Mouse (Mus musculus) kidney, embryonic 15.5 days (tissue): ENCODE data around the gene Snap47. TPM values are rescaled to one million over a fixed set of nuclear protein-coding genes. Genes with fewer than 3 reads are reported as not detected.

Experiments used
- ATAC-seq: fragments of 200-750 bp; cut with Nextera tagmentation; replicated peaks from 2 replicates; pipeline ENCODE4 v1.8.0; 2017; ENCODE audit warnings: moderate TSS enrichment; ENCODE audit not compliant: low FRiP score
- H3K27ac ChIP-seq: fragments of 300-500 bp; sonication (generic); 2 replicates; pipeline ENCODE4 v1.5.1; 2015; ENCODE audit warnings: mild to moderate bottlenecking, inconsistent platforms
- H3K27me3 ChIP-seq: fragments of 300-500 bp; sonication (generic); 2 replicates; pipeline ENCODE4 v1.6.1; 2015; ENCODE audit warnings: inconsistent platforms
- H3K36me3 ChIP-seq: fragments of 300-500 bp; sonication (generic); 2 replicates; pipeline ENCODE4 v1.6.1; 2015; ENCODE audit warnings: inconsistent platforms
- H3K4me1 ChIP-seq: fragments of 300-500 bp; sonication (generic); 2 replicates; pipeline ENCODE4 v1.6.1; 2015; ENCODE audit warnings: inconsistent platforms
- H3K4me2 ChIP-seq: fragments of 300-500 bp; sonication (generic); 2 replicates; pipeline ENCODE4 v1.6.1; 2015; ENCODE audit warnings: moderate library complexity, mild to moderate bottlenecking, inconsistent platforms
- H3K4me3 ChIP-seq: fragments of 300-500 bp; sonication (generic); replicated peaks from 2 replicates; pipeline ENCODE4 v1.5.1; 2015; ENCODE audit warnings: mild to moderate bottlenecking, inconsistent platforms
- H3K9ac ChIP-seq: fragments of 300-500 bp; sonication (generic); 2 replicates; pipeline ENCODE4 v1.6.1; 2015; ENCODE audit warnings: mild to moderate bottlenecking, inconsistent platforms
- H3K9me3 ChIP-seq: fragments of 300-500 bp; sonication (generic); replicated peaks from 2 replicates; pipeline ENCODE4 v1.6.1; 2016; ENCODE audit warnings: inconsistent platforms
- WGBS: fragments of 180-500 bp; shearing (Covaris S2); methylation state at CpG from one replicate; pipeline ENCODE4 v1.1.7; 2015; ENCODE audit warnings: mixed read lengths; 5-methylcytosine and 5-hydroxymethylcytosine counted together
- polyA plus RNA-seq: library from polyadenylated mRNA; unstranded; fragments of >200 nt; fragmentation: Nextera tagmentation; extraction: Ambion mirVana; gene quantifications from 2 replicates; pipeline ENCODE4 v1.2.1, GENCODE M21; 2015

The Snap47 gene
- 111 and 112 TPM in 2 replicates for polyA plus RNA-seq

DNA sequence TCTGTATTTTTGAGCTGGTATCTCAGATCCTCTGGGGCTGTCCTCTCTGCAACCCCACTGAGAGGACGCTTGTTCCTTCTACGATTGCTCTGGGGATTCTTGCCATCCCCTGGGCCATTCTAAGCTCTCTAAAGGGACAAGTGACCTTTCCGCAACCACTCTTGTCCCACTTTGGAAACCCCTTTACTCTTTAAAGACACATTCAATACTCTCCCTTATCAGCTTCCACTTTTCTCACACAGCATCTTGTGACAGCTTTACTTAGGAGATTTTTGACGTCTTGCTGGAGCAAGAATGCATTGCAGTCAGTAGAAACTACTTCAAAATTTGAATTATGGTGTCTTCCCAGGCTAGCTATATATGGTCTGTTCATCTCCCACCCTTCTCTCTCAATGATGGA, at the start of gene Snap47:
Gene Snap47, minus strand, starts transcription at position 101 of the 400 bp plus-strand sequence.
- no peaks in the 10 kb centered on the region for H3K27me3 ChIP-seq
- H3K4me3 ChIP-seq: peak within 1 kb of the TSS; percentile 59
- H3K27ac ChIP-seq: peak within 1 kb of the TSS; percentile 89
- peak within 1 kb of the TSS; percentile 78 for H3K9ac ChIP-seq
- H3K36me3 ChIP-seq: peaks cover 46% of the 10 kb centered on the region
- no peaks in the 10 kb centered on the region for H3K9me3 ChIP-seq
- H3K4me1 ChIP-seq: peaks cover 25% of the 10 kb centered on the region
- peak within 1 kb of the TSS; percentile 82 for H3K4me2 ChIP-seq
- WGBS: 90% methylated on average over 4 of the region's 4 CpGs
- ATAC-seq: no peak

DNA sequence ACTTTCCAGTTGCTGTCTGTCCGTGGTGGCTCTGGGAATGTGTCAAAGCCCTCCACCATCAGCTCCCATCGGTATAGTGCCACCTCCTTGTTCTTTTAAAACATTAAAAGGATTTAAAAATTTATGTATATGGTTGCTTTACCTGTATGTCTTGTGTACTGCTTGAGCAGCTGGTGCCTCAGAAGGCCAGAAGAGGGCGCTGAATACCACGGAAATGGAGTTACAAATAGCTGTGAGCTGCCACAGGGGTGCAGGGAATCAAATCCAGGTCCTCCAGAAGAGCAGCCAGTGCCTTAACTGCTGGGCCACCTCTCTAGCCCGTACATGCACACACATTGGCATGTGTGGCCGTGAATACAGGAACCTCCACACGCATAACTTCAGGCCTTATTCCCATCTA, 46.8 kb upstream of the Snap47 start:
- Histone ChIP-seq H3K9me3 (no peaks in the 10 kb centered on the region), H3K36me3 (peaks cover 100% of the 10 kb centered on the region), H3K27ac (no peak overlapping the region), H3K4me3 (no peak overlapping the region), H3K4me2 (no peak overlapping the region), H3K9ac (no peak overlapping the region), H3K4me1 (no peaks in the 10 kb centered on the region), H3K27me3 (no peaks in the 10 kb centered on the region)
- 93% methylated on average over 7 of the region's 7 CpGs for WGBS
- ATAC-seq: no peak

DNA sequence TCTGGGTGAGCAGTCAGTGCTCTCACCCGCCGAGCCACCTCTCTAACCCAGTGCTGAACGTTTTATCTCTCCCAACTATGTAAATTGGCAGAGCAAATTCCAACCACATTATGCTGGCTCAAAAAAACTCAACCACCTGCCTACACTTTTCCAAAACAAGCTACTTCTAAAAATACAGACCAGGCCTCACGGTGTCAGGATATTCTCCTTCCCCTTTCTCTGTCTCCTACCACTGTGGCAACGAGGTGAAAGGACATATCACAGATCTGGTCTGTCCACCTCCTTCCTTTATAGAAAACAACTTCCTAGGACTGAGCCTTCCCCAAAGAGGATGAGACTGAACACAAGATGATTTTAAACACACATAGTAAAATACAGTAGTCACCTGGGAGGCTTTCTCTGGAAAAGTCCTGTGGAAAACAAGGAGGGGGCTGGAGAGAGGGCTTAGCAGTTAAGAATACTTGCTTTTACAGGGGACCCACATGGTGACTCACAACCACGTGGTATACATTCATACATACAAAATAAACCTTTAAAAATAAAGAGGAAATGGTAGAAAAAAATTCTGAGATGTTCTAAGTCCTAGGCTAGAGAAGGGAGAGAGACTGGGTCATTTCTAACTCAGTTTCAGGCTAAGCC, 45.8 kb upstream of the Snap47 start:
- Histone ChIP-seq H3K9ac (no peak overlapping the region), H3K4me2 (no peak overlapping the region), H3K4me1 (no peaks in the 10 kb centered on the region), H3K4me3 (no peak overlapping the region), H3K9me3 (no peaks in the 10 kb centered on the region), H3K27me3 (no peaks in the 10 kb centered on the region), H3K27ac (no peak overlapping the region), H3K36me3 (peaks cover 100% of the 10 kb centered on the region)
- 85% methylated on average over 6 of the region's 6 CpGs for WGBS
- ATAC-seq: no peak

DNA sequence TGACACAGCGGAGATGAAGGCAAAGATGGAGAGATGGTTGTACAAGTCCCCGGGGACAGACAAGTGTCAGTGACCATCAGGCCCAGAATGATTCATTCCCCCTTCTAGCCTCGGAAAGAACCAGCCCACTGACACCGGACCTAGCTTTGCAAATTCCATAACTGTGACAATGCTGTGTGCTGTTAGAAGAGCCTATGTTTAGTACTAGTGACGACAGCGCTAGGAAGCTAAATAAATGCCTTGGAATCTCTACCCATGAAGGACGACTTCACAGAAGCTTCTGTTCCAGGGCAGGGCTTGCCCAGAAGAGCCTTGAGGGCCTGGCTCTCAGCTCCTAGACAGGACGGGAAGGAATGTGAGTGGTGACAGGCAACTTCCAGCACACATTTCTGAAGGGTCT, 35.2 kb upstream of the Snap47 start:
- H3K9me3 ChIP-seq: no peaks in the 10 kb centered on the region
- no peak overlapping the region for H3K4me3 ChIP-seq
- no peaks in the 10 kb centered on the region for H3K27me3 ChIP-seq
- no peak for ATAC-seq
- 81% methylated on average over 8 of the region's 8 CpGs for WGBS
- H3K4me2 ChIP-seq: no peak overlapping the region
- H3K9ac ChIP-seq: no peak overlapping the region
- H3K4me1 ChIP-seq: no peaks in the 10 kb centered on the region
- peaks cover 62% of the 10 kb centered on the region for H3K36me3 ChIP-seq
- no peak overlapping the region for H3K27ac ChIP-seq

DNA sequence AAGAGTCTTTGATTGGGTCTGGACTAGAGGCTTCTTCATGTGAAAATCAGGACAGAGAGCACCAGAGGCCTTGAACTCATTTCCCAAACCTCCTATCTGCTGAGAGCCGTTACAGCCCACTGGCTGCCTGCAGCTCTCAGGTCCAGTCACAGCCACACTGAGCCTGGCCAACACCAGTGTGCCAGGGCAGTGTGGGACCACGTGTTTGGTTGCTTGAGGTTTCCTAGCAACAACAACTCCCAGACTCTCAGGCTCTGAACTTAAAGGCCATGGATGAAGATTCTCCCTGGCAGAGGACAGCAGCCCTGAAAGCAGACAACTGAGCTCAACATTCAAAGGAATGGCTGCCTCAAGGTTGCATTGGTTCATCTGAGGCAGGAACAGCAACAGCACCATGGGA, 34.7 kb upstream of the Snap47 start:
- WGBS: 51% methylated on average over 2 of the region's 2 CpGs
- no peak overlapping the region for H3K4me3 ChIP-seq
- H3K36me3 ChIP-seq: peaks cover 56% of the 10 kb centered on the region
- H3K4me2 ChIP-seq: no peak overlapping the region
- no peaks in the 10 kb centered on the region for H3K4me1 ChIP-seq
- ATAC-seq: no peak
- no peak overlapping the region for H3K9ac ChIP-seq
- no peak overlapping the region for H3K27ac ChIP-seq
- no peaks in the 10 kb centered on the region for H3K27me3 ChIP-seq
- H3K9me3 ChIP-seq: no peaks in the 10 kb centered on the region

DNA sequence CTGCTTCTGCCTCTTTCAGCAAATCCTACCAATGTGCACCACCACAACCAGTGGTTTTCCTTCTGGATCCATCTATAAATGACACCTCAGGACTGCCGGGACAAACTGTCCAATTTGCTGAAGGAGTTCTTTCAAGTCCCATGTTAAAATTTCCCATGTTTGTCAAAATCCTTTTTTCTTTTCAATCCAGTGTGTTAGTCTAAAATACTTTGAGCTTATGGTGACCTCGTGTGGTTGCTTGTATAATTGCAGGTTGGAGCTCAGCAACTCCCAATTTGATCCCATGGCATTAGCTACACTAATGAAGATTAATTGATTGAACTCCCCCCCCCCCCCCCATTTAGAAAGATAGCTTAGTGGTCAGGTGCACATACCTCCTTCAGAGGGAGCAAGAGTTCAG, 32.2 kb upstream of the Snap47 start:
- no peak overlapping the region for H3K4me2 ChIP-seq
- H3K4me3 ChIP-seq: no peak overlapping the region
- no peaks in the 10 kb centered on the region for H3K27me3 ChIP-seq
- no peak overlapping the region for H3K27ac ChIP-seq
- no peaks in the 10 kb centered on the region for H3K9me3 ChIP-seq
- peaks cover 32% of the 10 kb centered on the region for H3K36me3 ChIP-seq
- no peak for ATAC-seq
- no peak overlapping the region for H3K9ac ChIP-seq
- H3K4me1 ChIP-seq: no peaks in the 10 kb centered on the region
- 9% methylated on average over 2 of the region's 2 CpGs for WGBS

DNA sequence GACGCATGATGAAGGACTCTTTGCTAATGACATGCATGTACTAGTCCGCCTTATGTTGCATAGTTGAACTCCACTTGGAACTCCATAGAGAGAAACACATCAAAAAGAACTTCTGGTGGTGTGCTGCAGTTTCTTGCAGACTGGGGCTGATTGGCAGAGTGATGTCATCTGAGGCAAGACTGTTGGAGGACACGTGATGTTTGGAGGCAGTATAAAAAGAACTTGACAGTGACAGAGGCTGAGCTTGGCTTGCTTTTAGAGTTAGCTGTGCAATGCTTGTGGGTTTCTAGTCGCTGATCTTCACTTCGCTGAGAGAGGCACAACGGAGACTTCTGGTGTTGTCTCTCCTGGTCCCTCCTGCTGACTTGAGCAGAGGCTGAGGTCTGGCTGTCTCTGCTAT, 26.3 kb upstream of the Snap47 start:
- ATAC-seq: no peak
- no peak overlapping the region for H3K4me3 ChIP-seq
- H3K4me2 ChIP-seq: no peak overlapping the region
- H3K36me3 ChIP-seq: no peaks in the 10 kb centered on the region
- WGBS: 68% methylated on average over 6 of the region's 6 CpGs
- no peaks in the 10 kb centered on the region for H3K27me3 ChIP-seq
- H3K9ac ChIP-seq: no peak overlapping the region
- no peaks in the 10 kb centered on the region for H3K4me1 ChIP-seq
- no peak overlapping the region for H3K27ac ChIP-seq
- H3K9me3 ChIP-seq: no peaks in the 10 kb centered on the region

GRCm38 (mm10) chr11:59472326-59472677, 21.3 kb upstream of the Snap47 start, which contains the start of gene Zfp867:
Gene Zfp867, minus strand, starts transcription at chr11:59472474.
- Histone ChIP-seq H3K27ac (peak within 1 kb of the TSS; percentile 86), H3K4me1 (peaks cover 9% of the 10 kb centered on the region), H3K9me3 (no peaks in the 10 kb centered on the region), H3K9ac (peak within 1 kb of the TSS; percentile 78), H3K4me3 (peak within 1 kb of the TSS; percentile 83), H3K27me3 (no peaks in the 10 kb centered on the region), H3K36me3 (no peaks in the 10 kb centered on the region), H3K4me2 (peak within 1 kb of the TSS; percentile 87)
- WGBS: under 1% methylated on average over 19 of the region's 19 CpGs
- ATAC-seq: peak; percentile 88

DNA sequence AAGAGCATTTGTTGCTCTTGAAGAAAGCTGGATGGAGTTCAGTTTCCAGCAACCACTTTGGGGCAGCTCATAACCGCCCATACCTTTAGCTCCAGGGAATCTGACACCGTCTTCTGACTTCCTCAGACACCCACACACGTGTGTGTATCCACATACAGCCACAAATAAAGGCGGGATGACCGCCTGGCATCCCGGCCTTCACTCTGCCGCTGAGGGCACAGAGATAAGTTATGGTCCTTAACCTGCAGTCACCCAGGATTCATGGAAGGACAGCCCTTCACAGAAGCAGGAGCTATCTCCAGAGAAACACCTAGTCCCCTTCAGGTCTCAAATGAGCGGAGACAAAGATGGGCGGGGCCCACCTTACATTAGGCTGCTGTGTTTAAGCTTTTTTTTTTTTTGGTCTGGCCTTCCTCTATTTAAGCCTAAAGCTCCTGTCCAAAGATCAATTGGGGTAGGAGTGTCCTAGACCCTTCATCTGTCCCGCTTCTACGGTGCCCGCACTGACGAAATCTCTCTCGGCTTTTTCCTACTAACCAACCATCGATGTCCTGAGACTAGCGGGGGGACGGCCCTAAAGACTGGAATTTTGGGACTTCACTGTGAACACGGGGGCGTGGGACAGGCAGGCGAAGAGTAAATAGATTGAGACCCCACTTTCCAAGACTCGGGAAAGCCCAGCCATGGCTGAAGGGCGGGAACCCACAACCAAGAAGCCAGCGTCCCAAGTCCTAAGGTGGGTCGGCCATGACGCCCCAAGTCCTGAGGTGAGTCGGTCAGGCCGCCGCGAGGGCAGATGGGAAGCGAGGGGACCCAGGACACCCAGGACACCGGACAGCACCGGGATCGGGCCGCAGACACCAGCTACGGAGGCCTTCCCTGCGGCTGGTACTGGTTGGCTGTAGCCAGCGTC, 20.7 kb upstream of the Snap47 start:
- Histone ChIP-seq H3K27me3 (no peaks in the 10 kb centered on the region), H3K4me2 (peak overlapping the region; percentile 87), H3K9me3 (no peaks in the 10 kb centered on the region), H3K27ac (peak overlapping the region; percentile 86), H3K4me3 (peak overlapping the region; percentile 83), H3K4me1 (peaks cover 9% of the 10 kb centered on the region), H3K9ac (peak overlapping the region; percentile 78), H3K36me3 (peaks cover 2% of the 10 kb centered on the region; the same call in 1 of the 2 replicates)
- WGBS: 2% methylated on average over 37 of the region's 37 CpGs
- ATAC-seq: peak; percentile 80

DNA sequence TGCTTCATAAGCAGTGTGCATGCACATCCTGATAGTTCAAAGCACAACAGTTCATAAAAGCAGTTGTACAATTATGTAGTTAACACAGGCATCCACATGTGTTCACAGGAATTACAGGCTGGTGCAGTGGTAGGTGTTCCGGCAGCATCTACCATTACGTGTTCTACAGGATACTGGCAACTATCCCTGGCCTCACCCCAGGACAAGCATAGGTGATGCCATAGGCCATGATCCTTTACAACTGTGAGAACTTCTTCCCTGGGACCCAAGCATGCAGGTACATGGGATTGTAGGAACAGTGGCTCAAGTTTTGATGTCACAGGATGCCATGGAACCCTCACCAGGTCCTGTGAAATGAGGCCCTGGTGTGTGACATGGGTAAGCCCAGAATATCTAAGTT, 9.5 kb upstream of the Snap47 start:
- WGBS: 96% methylated on average over 2 of the region's 2 CpGs
- no peak for ATAC-seq
- H3K4me3 ChIP-seq: no peak overlapping the region
- no peak overlapping the region for H3K4me2 ChIP-seq
- no peak overlapping the region for H3K9ac ChIP-seq
- H3K9me3 ChIP-seq: peaks cover 20% of the 10 kb centered on the region
- peaks cover 3% of the 10 kb centered on the region; the same call in 1 of the 2 replicates for H3K4me1 ChIP-seq
- H3K27me3 ChIP-seq: no peaks in the 10 kb centered on the region
- H3K27ac ChIP-seq: no peak overlapping the region
- H3K36me3 ChIP-seq: peaks cover 79% of the 10 kb centered on the region

DNA sequence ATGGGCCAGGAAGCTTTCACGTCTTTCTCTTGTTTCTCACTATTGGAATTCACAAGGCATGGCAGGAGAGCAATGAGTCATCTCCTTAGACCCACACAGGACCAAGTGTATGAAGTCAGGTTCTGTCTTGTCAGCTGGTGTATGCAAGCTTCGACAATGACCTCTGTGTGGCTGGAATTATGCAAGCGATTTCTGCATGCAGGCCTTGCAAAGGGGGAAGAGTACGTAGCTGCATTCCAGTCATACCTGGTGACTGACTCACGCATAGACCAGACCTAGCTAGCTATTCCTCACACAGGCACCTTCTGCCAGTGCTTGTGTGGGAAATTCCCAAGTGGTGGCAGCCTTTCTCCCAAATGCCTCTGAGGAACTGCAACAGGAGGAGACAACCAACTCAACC, 8.0 kb upstream of the Snap47 start:
- WGBS: 52% methylated on average over 5 of the region's 5 CpGs
- H3K27ac ChIP-seq: peak overlapping the region; percentile 59; the same call in 1 of the 2 replicates
- no peak overlapping the region for H3K9ac ChIP-seq
- H3K4me1 ChIP-seq: peaks cover 3% of the 10 kb centered on the region; the same call in 1 of the 2 replicates
- ATAC-seq: peak; percentile 70
- peaks cover 80% of the 10 kb centered on the region for H3K36me3 ChIP-seq
- H3K9me3 ChIP-seq: peaks cover 12% of the 10 kb centered on the region
- H3K4me2 ChIP-seq: no peak overlapping the region
- H3K27me3 ChIP-seq: no peaks in the 10 kb centered on the region
- no peak overlapping the region for H3K4me3 ChIP-seq

DNA sequence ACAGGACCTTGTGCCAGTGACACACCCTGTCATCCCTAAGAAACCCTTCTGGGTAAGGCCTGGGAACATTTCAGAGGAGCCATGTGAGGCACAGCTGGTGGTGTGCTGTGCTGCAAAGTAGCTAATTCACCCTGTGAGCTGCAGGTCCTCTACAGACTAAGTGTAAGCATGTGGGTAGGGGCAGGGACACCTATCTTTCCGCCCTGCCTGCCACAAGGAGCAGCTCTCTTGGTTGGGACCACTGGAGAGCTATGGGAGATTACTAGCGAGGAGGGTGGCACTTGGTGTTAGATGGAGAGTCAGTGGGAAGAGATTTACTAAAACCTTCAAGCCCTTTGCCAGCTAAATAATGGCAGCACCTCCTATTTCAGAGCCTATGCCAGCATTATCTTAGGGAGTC, 5.9 kb upstream of the Snap47 start:
- no peak for ATAC-seq
- Histone ChIP-seq H3K4me3 (no peak overlapping the region), H3K27me3 (no peaks in the 10 kb centered on the region), H3K9ac (no peak overlapping the region), H3K4me2 (no peak overlapping the region), H3K36me3 (peaks cover 78% of the 10 kb centered on the region), H3K9me3 (no peaks in the 10 kb centered on the region), H3K4me1 (peaks cover 4% of the 10 kb centered on the region; the same call in 1 of the 2 replicates), H3K27ac (no peak overlapping the region)
- WGBS: 94% methylated on average over 2 of the region's 2 CpGs
